Mouse (Mus musculus): Measurements from ENCODE around the gene Gtf2i. TPM values are rescaled to one million over a fixed set of nuclear protein-coding genes. Genes with fewer than 3 reads are reported as not detected.
A peak's percentile ranks its signal among the peaks of the same experiment; 100 is the strongest.

Gene Gtf2i
- total RNA-seq, 1 experiment = 64.3 TPM

GRCm38 (mm10) chr5:134311894-134312411, 2.6 kb downstream of the Gtf2i start:
- peaks cover 2 to 10% of the 10 kb centered on the region in 2 experiments; a peak in 2 of 4 replicates for H3K4me1 ChIP-seq (ENCODE audit: control insufficient read depth in 2 of 2, insufficient read depth in 2 of 2, low read length in 2 of 2, poor library complexity in 1 of 2)
- peak overlapping the region; percentile 65; the same call in 1 of the 2 replicates for H3K9ac ChIP-seq (ENCODE audit: insufficient read depth, low read depth, low read length, poor library complexity, severe bottlenecking)
- no peaks in the 10 kb centered on the region for H3K9me3 ChIP-seq (ENCODE audit: control insufficient read depth, insufficient read depth, low read depth, low read length)
- in situ Hi-C loops (cut with MboI; ENCODE audit: low sequenced_read_pairs in 2 of 2, unreplicated experiment in 2 of 2) = no loop called here
- TF ChIP-seq MAFK (IDR thresholded peaks at IDR 0.05; ENCODE audit: insufficient read depth, low read depth, low read length) (no peak), HCFC1 (IDR thresholded peaks at IDR 0.05; ENCODE audit: borderline replicate concordance, insufficient read depth, low read length) (no peak), ZNF384 (IDR thresholded peaks at IDR 0.05; ENCODE audit: low read depth, low read length) (peak; percentile 65; the same call in 1 of the 2 replicates), ZC3H11A (IDR thresholded peaks at IDR 0.05; ENCODE audit: borderline replicate concordance, low read depth, low read length) (no peak)
- H3K36me3 ChIP-seq (ENCODE audit: control insufficient read depth, insufficient read depth, low read length, poor library complexity, severe bottlenecking) = peaks cover 9% of the 10 kb centered on the region
- peak overlapping the region; percentile 52; the same call in 1 of the 2 replicates for H3K27ac ChIP-seq (ENCODE audit: insufficient read depth, low read depth, low read length, poor library complexity, severe bottlenecking)
- no peak for DNase-seq (ENCODE audit: low read depth, low spot score)
- H3K4me3 ChIP-seq (ENCODE audit: insufficient read depth in 1 of 2, low read depth in 1 of 2, low read length in 2 of 2, poor library complexity in 1 of 2, severe bottlenecking in 1 of 2) = peak overlapping the region; percentile 84 to 95

- Histone ChIP-seq H3K9ac (ENCODE audit: insufficient read depth, low read depth, low read length, poor library complexity, severe bottlenecking) (no peak overlapping the region), H3K4me3 (ENCODE audit: insufficient read depth in 1 of 2, low read depth in 1 of 2, low read length in 2 of 2, poor library complexity in 1 of 2, severe bottlenecking in 1 of 2) (no peak overlapping the region), H3K9me3 (ENCODE audit: control insufficient read depth, insufficient read depth, low read depth, low read length) (no peaks in the 10 kb centered on the region), H3K27ac (ENCODE audit: insufficient read depth, low read depth, low read length, poor library complexity, severe bottlenecking) (no peak overlapping the region), H3K4me1 (ENCODE audit: control insufficient read depth in 2 of 2, insufficient read depth in 2 of 2, low read length in 2 of 2, poor library complexity in 1 of 2) (peaks cover 0 to 10% of the 10 kb centered on the region in 2 experiments; a peak in 2 of 4 replicates), H3K36me3 (ENCODE audit: control insufficient read depth, insufficient read depth, low read length, poor library complexity, severe bottlenecking) (peaks cover 12% of the 10 kb centered on the region)
- in situ Hi-C loops (cut with MboI; ENCODE audit: low sequenced_read_pairs in 2 of 2, unreplicated experiment in 2 of 2) = no loop called here
- no peak for TF ChIP-seq CHD2 (IDR thresholded peaks at IDR 0.05; ENCODE audit: low read depth, low read length)
- TF ChIP-seq ZNF384 (IDR thresholded peaks at IDR 0.05; ENCODE audit: low read depth, low read length) = no peak
- no peak for TF ChIP-seq MAFK (IDR thresholded peaks at IDR 0.05; ENCODE audit: insufficient read depth, low read depth, low read length)
- TF ChIP-seq HCFC1 (IDR thresholded peaks at IDR 0.05; ENCODE audit: borderline replicate concordance, insufficient read depth, low read length) = no peak
- no peak for TF ChIP-seq ZC3H11A (IDR thresholded peaks at IDR 0.05; ENCODE audit: borderline replicate concordance, low read depth, low read length)
- DNase-seq (ENCODE audit: low read depth, low spot score) = no peak
These were observed 4.4 kb downstream of the Gtf2i start for GRCm38 (mm10) chr5:134310201-134310600.

GRCm38 (mm10) chr5:134309345-134309744, 5.2 kb downstream of the Gtf2i start:
- TF ChIP-seq CHD2 (IDR thresholded peaks at IDR 0.05; ENCODE audit: low read depth, low read length) = no peak
- TF ChIP-seq ZC3H11A (IDR thresholded peaks at IDR 0.05; ENCODE audit: borderline replicate concordance, low read depth, low read length) = no peak
- no peak for TF ChIP-seq MAFK (IDR thresholded peaks at IDR 0.05; ENCODE audit: insufficient read depth, low read depth, low read length)
- no peak for TF ChIP-seq ZNF384 (IDR thresholded peaks at IDR 0.05; ENCODE audit: low read depth, low read length)

GRCm38 (mm10) chr5:134304639-134305038, 9.9 kb downstream of the Gtf2i start:
- Histone ChIP-seq H3K4me3 (ENCODE audit: insufficient read depth in 1 of 2, low read depth in 1 of 2, low read length in 2 of 2, poor library complexity in 1 of 2, severe bottlenecking in 1 of 2) (no peak overlapping the region), H3K9me3 (ENCODE audit: control insufficient read depth, insufficient read depth, low read depth, low read length) (no peaks in the 10 kb centered on the region), H3K4me1 (ENCODE audit: control insufficient read depth in 2 of 2, insufficient read depth in 2 of 2, low read length in 2 of 2, poor library complexity in 1 of 2) (peaks cover 1 to 12% of the 10 kb centered on the region in 2 experiments; a peak in 2 of 4 replicates), H3K36me3 (ENCODE audit: control insufficient read depth, insufficient read depth, low read length, poor library complexity, severe bottlenecking) (peaks cover 9% of the 10 kb centered on the region), H3K27ac (ENCODE audit: insufficient read depth, low read depth, low read length, poor library complexity, severe bottlenecking) (no peak overlapping the region), H3K9ac (ENCODE audit: insufficient read depth, low read depth, low read length, poor library complexity, severe bottlenecking) (no peak overlapping the region)
- no peak for TF ChIP-seq ZNF384 (IDR thresholded peaks at IDR 0.05; ENCODE audit: low read depth, low read length)
- no peak for TF ChIP-seq CHD2 (IDR thresholded peaks at IDR 0.05; ENCODE audit: low read depth, low read length)
- no peak for TF ChIP-seq ZC3H11A (IDR thresholded peaks at IDR 0.05; ENCODE audit: borderline replicate concordance, low read depth, low read length)
- no peak for TF ChIP-seq HCFC1 (IDR thresholded peaks at IDR 0.05; ENCODE audit: borderline replicate concordance, insufficient read depth, low read length)
- no peak for TF ChIP-seq MAFK (IDR thresholded peaks at IDR 0.05; ENCODE audit: insufficient read depth, low read depth, low read length)
- DNase-seq (ENCODE audit: low read depth, low spot score) = no peak
- in situ Hi-C loops (cut with MboI; ENCODE audit: low sequenced_read_pairs in 2 of 2, unreplicated experiment in 2 of 2) = no loop called here

More at GRCm38 (mm10) chr5:134309345-134309744, 5.2 kb downstream of the Gtf2i start:
- in situ Hi-C loops (cut with MboI; ENCODE audit: low sequenced_read_pairs in 2 of 2, unreplicated experiment in 2 of 2) = no loop called here
- peaks cover 0 to 12% of the 10 kb centered on the region in 2 experiments; a peak in 2 of 4 replicates for H3K4me1 ChIP-seq (ENCODE audit: control insufficient read depth in 2 of 2, insufficient read depth in 2 of 2, low read length in 2 of 2, poor library complexity in 1 of 2)
- H3K9ac ChIP-seq (ENCODE audit: insufficient read depth, low read depth, low read length, poor library complexity, severe bottlenecking) = no peak overlapping the region
- H3K4me3 ChIP-seq (ENCODE audit: insufficient read depth in 1 of 2, low read depth in 1 of 2, low read length in 2 of 2, poor library complexity in 1 of 2, severe bottlenecking in 1 of 2) = no peak overlapping the region
- no peak for DNase-seq (ENCODE audit: low read depth, low spot score)
- no peak overlapping the region for H3K27ac ChIP-seq (ENCODE audit: insufficient read depth, low read depth, low read length, poor library complexity, severe bottlenecking)
- H3K9me3 ChIP-seq (ENCODE audit: control insufficient read depth, insufficient read depth, low read depth, low read length) = no peaks in the 10 kb centered on the region
- H3K36me3 ChIP-seq (ENCODE audit: control insufficient read depth, insufficient read depth, low read length, poor library complexity, severe bottlenecking) = peaks cover 12% of the 10 kb centered on the region

Data from ES-E14 (cell line).